Mouse (Mus musculus) heart, adult 9 months (tissue): Measurements from ENCODE around the gene Fgr.

ENCODE experiments used
- DNase-seq, 2 experiments: peaks; one replicate each; pipeline ENCODE4 v3.0.0; 2022; ENCODE audit warnings: low spot score in 2 of 2

The Fgr gene

GRCm38 (mm10) chr4:133014896-133015709, 41.2 kb downstream of the Fgr start:
- DNase-seq, result peak in 1 of 2 experiments; percentile 19

DNA sequence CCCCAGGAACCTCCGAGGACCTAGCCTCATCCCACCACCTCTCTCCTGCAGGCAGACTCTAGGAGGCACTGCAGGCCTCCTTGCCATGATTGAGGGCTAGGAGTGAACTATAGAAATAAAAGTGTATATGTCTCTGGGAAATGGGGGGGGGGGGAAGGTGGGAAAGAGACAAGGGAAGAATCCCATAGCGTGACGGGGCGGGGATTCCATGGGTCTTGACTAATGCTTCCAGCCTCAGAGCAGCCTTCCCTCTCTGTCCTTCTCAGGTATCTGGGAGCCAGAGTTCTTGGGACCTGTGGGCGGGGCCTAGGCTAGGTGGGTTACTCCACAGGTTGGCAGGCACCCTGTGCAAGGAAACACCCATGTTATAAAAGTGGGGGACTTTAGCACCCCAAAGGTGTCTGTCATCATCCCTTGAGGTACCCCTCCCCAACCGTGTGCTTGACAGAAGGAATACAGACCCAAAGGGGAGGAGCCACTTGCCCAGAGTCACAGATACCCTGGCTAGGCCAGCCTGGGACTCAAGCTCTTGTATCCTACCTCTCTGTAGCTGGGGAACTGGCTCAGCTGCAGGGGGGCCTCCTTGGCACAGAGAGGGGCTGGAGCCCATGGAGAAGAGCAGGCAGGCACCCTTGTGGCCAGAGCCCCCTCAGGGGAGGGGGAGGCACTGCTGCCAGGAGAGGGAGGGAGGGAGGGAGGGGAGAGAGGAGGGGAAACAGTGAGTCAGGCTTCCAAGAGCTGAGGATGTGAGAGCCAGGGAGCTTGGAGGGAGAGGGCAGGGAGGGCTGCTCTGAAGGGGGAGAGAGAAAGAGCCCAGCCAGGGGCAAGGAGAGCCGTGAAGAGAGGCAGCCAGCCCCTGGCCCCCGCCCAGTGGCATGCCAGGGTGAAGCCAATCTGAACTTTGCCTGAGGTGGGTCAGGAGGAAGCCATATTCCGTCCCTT, 42.1 kb downstream of the Fgr start:
- DNase-seq, result peak in 1 of 2 experiments; percentile 39

DNA sequence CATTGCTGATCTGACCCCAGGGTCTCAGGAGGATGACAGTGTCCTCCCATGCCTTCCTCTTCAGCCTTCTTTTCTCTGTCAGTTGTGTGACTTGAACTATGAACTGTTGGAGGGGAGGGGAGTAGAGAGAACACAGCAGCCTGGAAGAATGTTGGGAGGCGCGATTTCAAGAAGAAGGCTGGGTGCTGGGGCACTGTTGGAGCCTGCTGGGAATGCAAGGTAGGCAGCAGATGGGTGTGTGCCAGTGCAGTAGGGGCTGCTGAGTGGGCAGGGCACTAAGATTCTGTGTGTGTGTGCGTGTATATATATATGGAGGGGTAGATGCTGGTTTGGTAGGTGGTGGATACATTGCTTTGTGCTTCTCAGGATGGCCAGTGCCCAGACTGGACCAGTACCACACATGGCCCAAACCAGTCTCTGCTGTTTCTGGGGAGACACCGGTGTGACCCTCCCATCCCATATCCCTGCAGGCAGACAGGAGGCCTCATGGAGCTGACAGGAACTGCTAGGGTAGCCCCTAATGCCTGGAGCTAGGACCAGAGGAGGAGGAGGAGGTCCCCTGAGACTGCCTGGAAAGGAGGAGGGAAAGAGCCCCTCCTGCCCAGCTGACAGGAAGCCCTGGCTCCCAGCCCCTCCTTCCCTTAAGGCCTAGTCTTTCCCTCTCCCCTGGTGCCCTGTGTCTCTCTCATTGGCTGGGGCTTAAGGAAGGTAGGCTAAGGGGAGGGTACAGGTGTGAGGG, 43.0 kb downstream of the Fgr start:
- peak; percentile 61 to 66 for DNase-seq

DNA sequence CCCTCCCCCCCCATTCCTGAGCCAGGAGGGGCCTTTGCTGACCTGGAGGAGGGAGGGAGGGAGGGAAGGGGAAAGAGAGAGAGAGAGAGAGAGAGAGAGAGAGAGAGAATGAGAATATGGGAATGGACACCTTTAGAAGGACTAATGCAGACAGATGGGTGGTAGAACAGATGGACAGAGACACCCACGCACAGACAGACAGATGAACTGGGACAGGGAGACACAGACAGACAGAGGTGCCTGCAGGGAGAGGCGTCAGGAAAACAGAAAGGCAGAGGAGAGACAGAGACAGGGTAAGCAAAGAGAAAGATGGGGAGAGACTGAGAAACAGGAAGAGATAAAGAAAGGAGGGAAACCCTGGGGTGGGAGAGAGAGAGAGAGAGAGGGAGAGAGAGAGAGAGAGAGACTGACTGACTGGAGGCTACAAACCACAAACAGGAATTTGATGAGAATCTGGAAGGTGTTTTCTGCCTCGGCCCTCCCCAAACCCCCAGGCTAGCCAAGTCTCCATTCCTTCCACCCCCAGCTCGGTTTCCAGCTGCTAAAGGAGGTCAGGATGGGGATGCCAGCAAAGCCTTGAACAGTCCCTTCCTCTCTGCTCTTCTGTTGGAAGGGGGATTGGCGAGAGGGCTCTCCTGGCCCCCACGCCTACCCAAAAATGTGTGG, 43.8 kb downstream of the Fgr start:
- no peak for DNase-seq

GRCm38 (mm10) chr4:133018263-133018798, 44.4 kb downstream of the Fgr start:
- no peak for DNase-seq

DNA sequence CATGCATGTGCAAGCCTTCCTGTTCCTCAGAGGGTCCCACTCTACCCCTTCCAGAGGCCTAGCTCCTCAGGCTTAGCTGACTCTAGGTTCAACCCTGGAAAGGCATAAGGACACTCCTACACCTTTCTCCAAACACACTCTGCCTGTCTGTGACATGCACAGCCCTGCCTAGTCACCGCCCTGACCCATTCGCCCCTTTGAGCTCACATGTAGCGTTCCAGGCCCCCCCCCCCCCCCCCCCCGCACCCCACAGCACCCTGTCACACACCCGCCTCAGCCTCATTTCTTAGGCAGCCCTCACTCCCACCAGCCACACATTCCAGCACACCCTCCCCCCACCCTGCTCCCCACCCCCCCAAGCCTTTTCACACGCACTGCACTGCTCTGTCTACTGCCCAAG, 46.8 kb downstream of the Fgr start:
- DNase-seq, result no peak

GRCm38 (mm10) chr4:133021181-133021671, 47.3 kb downstream of the Fgr start:
- DNase-seq, result peak in 1 of 2 experiments; percentile 37

DNA sequence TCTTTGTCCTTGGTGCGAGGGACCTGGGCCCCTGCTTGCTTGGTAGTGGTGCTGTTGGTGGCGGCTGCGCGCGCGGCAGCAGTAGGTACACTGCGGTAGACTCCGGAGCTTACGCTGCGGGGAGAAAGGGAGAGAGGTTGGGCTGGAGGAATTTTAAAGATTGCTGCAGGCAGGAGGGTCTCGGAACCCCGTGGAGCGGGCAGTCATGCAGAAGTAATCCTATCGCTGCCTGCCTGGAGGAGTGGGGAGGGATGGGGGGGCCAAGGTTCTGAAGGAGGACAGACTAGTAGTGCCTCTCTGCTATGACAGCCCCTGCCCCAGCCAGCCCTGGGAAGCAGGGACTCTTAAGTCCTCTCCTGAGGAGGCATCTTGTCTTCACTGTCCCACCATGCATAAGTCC, 48.3 kb downstream of the Fgr start:
- DNase-seq, result no peak

GRCm38 (mm10) chr4:133022954-133023635, 49.2 kb downstream of the Fgr start:
- DNase-seq, result peak in 1 of 2 experiments; percentile 19

- no peak for DNase-seq
Measured at GRCm38 (mm10) chr4:133023636-133024035, 49.7 kb downstream of the Fgr start.

DNA sequence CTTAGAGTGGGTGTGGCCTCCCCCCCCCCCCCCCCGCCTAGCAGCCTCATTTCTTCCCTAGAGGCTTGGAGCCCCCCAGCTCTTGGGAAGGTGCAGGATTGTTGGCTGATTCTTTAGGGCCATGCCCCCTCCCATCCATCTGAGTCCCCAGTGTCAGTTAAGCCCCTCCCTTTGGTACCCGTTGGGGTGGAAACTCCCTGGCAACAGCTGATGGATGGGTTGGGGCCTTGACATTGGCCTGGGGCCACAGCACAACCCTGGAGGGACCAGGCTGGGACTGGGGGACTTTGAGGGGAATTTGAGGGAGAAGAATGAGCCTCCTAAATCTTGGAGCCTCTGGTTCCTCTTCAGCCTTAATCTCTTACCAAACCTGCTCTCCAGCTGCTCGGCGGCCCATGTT, 50.5 kb downstream of the Fgr start:
- no peak for DNase-seq

- peak; percentile 74 to 78 for DNase-seq
Measured at GRCm38 (mm10) chr4:133024969-133025685, 51.2 kb downstream of the Fgr start.

GRCm38 (mm10) chr4:133026272-133026671, 52.4 kb downstream of the Fgr start:
- DNase-seq, result no peak

DNA sequence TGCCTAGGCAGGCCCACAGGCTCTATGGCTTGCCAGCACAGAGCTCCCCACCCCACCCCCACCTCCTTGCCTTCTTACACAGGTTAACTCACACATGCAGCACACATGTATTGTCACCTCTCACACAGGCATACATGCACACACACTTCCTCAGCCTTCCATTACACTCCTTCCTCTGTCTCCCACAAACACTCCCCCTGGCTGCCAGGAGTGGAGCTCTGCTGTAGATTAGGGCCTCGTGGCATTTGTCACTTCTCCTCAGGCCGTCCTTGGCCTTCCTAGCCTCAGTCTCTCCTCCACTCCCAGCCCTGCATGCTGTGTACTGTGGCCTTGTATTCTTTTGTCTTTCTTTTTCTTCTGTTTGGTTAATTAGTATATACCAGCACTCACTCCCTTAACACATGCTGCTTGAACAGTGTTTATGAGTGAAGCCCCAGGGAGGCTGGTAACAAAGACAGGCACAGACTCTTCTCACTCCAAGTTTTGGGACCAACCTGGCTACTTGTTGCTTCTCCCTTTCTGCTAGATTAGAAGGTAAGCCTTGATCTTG, 53.0 kb downstream of the Fgr start:
- no peak for DNase-seq

- DNase-seq, result no peak
Measured at GRCm38 (mm10) chr4:133027721-133028120, 53.8 kb downstream of the Fgr start.

- no peak for DNase-seq
Measured at GRCm38 (mm10) chr4:133028193-133028592, 54.3 kb downstream of the Fgr start.

- DNase-seq, result no peak
Measured at GRCm38 (mm10) chr4:133028875-133029274, 55.0 kb downstream of the Fgr start.

DNA sequence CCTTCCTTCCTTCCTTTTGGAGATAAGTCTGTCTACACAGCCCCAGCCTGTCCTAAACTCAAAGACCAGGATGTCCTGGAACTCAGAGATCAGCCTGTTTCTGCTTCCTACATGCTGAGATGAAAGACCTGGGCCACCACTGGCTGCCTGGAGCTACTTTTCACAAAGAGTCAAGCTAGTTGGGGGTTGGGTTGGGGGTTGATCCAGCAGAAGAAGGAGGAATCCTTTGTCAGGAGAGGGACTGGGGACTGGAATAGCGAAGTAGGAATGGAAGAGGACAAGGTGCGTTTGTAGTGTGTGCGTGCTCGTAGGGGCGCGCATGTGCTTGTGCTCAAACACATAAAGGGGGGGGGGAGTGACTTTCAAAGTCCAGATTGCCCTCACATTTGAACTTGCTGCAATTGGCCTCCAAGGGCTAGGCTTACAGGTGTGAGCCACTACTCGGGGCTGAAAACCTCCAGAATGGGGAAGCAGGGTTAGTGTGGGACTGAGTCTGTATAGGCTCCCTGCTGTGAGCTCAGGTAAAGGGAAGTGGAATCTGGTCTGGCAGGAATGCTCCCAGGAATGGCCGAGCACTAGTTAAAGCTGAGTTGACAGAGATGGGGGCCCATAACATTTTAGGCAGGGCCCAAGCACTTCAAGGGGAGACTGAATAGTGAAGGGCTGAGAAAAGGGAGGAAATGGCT, 58.7 kb downstream of the Fgr start:
- DNase-seq, result no peak

GRCm38 (mm10) chr4:133034478-133034877, 60.6 kb downstream of the Fgr start:
- DNase-seq, result no peak
